Mouse (Mus musculus) heart, adult 2 months (tissue): ENCODE results near the gene Mphosph10.

ENCODE experiments used
- CTCF ChIP-seq: fragments of 200-600 bp; IDR thresholded peaks from 2 replicates; pipeline ENCODE4 v1.8.1; 2022; ENCODE audit warnings: antibody characterized with exemption, mild to moderate bottlenecking, moderate library complexity
- POLR2A ChIP-seq: fragments of 200-500 bp; IDR thresholded peaks from 2 replicates; pipeline ENCODE4 v1.6.1; 2011; ENCODE audit warnings: mild to moderate bottlenecking, low read depth, low read length, control low read depth; ENCODE audit not compliant: insufficient read depth

DNA sequence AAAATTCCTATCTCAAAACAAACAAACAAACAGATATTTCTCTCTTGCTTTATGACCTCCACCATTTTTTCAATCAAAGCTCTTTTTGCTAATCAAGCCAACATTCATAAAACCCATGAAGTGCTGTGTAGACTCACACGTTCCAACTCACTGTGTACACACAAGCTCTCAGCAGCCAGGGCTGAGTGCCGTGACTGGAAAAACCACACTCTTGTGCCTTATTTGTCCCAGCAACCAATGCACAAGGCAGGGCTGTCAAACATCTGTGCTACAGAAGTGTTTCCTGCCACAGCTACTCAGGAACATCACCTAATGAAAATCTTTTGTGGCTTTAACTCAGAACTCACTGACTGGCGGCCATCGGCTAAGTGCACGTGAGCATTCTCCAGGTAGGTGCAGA, 26.2 kb downstream of the Mphosph10 start:
- TF ChIP-seq POLR2A (no peak), CTCF (no peak)
